Mouse (Mus musculus): ENCODE data around the gene Npnt. TPM values are rescaled to one million over a fixed set of nuclear protein-coding genes. Genes with fewer than 3 reads are reported as not detected.

Gene Npnt
- 10 to 100 TPM; 84.2 to 87.6 TPM for total RNA-seq (2021)

DNA sequence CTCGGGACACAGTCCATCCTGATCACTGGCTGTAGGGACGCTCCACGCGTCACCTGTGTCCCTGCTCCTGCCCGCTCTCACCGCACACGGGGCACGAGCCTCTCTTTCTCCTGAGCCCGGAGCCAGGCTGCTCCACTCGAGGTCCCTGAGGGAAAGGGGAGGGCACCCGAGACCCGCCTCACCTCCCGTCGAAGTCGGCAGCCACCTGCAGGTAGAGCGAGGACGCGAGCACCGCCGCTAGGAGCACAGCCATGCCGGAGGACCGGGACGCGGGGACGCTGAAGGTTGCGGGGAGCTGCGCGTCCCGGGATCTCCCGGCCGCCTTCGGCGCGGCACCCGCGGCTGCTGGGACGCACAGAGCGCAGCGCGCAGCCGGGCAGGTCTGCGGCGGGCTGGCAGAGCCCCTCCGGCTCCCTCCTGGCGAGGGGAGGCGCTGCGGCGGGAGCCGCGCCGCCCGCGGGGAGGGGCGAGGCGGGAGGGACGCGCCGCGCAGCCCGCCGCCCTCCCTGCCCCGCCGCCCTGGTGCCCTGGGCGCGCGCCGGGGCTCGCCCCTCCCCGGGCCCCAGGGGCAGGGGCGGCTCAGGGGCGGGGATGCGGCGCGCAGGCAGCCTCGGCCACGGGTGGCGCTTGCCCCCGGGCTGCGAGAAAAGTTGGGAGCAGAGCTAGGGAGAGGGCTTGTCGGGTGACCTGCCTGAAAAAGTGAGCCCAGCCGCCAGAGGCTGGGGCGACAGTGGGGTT, at the start of gene Npnt:
Gene Npnt, minus strand, starts transcription at position 501 of the 738 bp plus-strand sequence.
- peak in 1 of 2 experiments; percentile 43 for DNase-seq (ENCODE audit: extremely low spot score in 1 of 2, low spot score in 2 of 2)
- intact Hi-C loops (cut with DNase I) = no loop called here

GRCm38 (mm10) chr3:132996299-132996698, 46.2 kb upstream of the Npnt start:
- DNase-seq (ENCODE audit: extremely low spot score in 1 of 2, low spot score in 2 of 2) = no peak
- intact Hi-C loops (cut with DNase I) = no loop called here

DNA sequence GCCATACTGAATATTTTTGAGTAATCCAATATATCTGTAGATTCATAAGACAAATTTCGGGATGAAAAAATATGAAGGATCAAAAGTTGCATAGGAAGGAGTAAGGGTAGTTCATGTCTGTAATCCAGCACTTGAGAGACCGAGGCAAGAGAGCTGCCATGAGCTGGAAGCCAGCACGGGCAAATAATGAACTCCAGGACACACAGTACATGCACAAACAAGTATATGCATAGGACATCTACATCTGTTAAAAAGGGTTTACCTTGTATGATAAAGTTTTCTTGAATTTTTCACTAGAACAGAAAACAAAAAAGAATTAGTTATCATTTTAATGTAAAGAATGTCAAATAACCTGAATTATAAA, 45.8 kb upstream of the Npnt start:
- intact Hi-C loops (cut with DNase I) = no loop called here
- no peak for DNase-seq (ENCODE audit: extremely low spot score in 1 of 2, low spot score in 2 of 2)

DNA sequence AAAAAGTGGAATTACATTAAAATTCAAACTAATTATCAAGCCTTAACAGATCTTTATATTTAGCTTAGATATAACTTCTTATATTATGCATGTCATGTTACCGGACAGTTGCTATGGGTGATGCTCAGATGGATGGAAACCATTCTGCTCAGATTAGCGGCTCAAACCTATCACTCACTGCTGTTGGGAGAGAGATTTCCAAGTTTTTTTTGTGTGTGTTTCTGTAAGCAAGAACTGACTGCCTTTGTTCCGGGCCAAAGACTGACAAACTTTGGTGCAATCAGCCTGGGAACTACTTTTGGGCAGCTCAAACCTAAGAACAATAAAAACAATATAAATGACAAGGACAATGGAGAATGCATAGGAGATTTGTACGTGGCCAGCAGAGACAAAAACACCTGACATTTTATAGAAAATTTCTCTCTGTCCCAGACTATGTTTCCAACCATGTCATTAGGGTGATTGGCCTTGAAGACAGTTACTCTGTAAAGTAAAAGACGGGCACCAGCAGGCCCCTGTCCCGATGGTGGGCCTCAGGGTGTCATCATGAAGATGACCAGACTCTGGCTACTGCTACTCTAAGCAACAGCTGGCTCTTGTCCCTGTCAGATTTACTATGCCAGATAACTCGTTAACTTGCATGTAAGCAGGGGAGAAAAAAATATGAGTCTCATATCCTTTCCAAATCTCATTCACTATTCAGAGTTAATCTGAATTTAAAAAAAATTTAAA, 45.2 kb upstream of the Npnt start:
- no peak for DNase-seq (ENCODE audit: extremely low spot score in 1 of 2, low spot score in 2 of 2)
- intact Hi-C loops (cut with DNase I) = no loop called here

- DNase-seq (ENCODE audit: extremely low spot score in 1 of 2, low spot score in 2 of 2) = no peak
Observed at GRCm38 (mm10) chr3:132986188-132986587, 36.1 kb upstream of the Npnt start.

GRCm38 (mm10) chr3:132983845-132984485, 33.9 kb upstream of the Npnt start:
- intact Hi-C loops (cut with DNase I) = no loop called here

More at GRCm38 (mm10) chr3:132986188-132986587, 36.1 kb upstream of the Npnt start:
- intact Hi-C loops (cut with DNase I) = no loop called here

GRCm38 (mm10) chr3:132981968-132982367, 31.9 kb upstream of the Npnt start:
- DNase-seq (ENCODE audit: extremely low spot score in 1 of 2, low spot score in 2 of 2) = no peak
- intact Hi-C loops (cut with DNase I) = no loop called here

More at GRCm38 (mm10) chr3:132983845-132984485, 33.9 kb upstream of the Npnt start:
- DNase-seq (ENCODE audit: extremely low spot score in 1 of 2, low spot score in 2 of 2) = peak in 1 of 2 experiments; percentile 32

DNA sequence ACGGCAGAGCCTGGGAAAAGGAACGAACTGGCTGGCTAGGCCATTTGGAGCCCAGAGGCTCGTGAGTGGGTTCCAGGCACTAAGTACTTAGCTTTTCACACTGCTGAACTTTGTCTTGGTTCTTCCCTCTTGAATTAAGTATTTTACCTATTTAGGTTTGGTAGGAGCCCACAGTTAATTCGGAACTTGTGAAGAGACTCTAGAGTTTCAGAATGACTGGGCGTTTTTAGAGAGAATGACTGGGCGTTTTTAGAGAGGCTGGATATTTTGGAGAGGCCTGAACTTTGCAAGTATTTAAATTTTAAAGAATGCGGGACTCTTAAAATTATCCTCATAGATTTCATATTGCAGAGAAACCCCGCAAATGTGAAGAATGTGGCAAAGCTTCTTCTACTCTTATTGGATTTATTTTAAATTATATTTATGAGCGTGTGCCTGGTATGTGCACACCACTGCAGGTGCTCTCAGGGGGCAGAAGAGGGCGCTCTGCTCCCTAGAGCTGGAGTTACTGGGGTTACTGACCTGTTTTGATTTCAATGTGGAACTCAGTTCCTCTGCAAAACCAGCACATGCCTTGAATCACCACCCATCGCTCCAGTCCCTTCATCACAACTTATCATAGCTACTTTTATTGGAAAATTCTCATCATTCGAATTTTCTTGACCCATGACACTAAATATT, 29.8 kb upstream of the Npnt start:
- intact Hi-C loops (cut with DNase I) = no loop called here
- DNase-seq (ENCODE audit: extremely low spot score in 1 of 2, low spot score in 2 of 2) = no peak

- intact Hi-C loops (cut with DNase I) = no loop called here
- DNase-seq (ENCODE audit: extremely low spot score in 1 of 2, low spot score in 2 of 2) = no peak
Observed at GRCm38 (mm10) chr3:132966255-132966654, 16.2 kb upstream of the Npnt start.

GRCm38 (mm10) chr3:132964715-132965507, 14.8 kb upstream of the Npnt start:
- intact Hi-C loops (cut with DNase I) = no loop called here
- no peak for DNase-seq (ENCODE audit: extremely low spot score in 1 of 2, low spot score in 2 of 2)

DNA sequence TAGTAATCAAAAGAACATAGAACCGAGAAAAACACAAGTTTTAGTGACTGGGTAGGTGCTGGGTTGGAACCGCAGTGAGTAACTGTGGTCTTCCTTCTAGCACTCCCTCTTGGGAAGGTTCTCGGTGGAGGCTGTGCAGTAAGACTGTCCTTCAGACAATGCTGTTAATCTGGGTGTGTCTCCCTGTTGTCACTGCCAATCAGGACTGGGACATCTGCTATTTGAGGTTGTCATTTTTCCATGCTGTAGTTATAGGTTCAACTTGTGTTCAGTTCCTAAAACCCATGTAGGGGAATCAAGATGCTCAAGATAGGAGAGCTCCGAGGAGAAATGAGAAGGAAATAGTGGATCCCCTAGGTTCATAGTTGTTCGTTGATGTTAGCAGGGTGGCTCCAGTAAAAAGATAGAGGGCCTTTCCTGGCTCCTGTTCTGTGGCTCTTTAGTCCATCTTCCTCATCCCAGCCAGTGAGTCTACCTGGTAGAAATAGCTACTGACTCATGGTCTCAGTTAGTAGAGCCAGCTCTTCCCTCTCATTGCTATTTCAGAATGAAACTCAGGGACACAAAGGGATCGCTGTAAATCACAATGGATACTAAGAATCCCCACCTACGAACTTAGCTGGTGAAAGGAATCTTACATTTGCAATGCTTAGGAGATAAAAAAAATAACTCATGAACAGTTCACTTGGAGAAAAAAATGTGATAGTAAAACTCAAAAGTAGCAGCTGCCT, 12.7 kb upstream of the Npnt start:
- intact Hi-C loops (cut with DNase I) = no loop called here
- no peak for DNase-seq (ENCODE audit: extremely low spot score in 1 of 2, low spot score in 2 of 2)

GRCm38 (mm10) chr3:132950529-132950880, 414 bp upstream of the Npnt start:
- no peak for DNase-seq (ENCODE audit: extremely low spot score in 1 of 2, low spot score in 2 of 2)

GRCm38 (mm10) chr3:132949380-132949790, 706 bp downstream of the Npnt start:
- intact Hi-C loops (cut with DNase I) = no loop called here
- peak in 1 of 2 experiments; percentile 42 for DNase-seq (ENCODE audit: extremely low spot score in 1 of 2, low spot score in 2 of 2)

More at GRCm38 (mm10) chr3:132950529-132950880, 414 bp upstream of the Npnt start:
- intact Hi-C loops (cut with DNase I) = no loop called here

DNA sequence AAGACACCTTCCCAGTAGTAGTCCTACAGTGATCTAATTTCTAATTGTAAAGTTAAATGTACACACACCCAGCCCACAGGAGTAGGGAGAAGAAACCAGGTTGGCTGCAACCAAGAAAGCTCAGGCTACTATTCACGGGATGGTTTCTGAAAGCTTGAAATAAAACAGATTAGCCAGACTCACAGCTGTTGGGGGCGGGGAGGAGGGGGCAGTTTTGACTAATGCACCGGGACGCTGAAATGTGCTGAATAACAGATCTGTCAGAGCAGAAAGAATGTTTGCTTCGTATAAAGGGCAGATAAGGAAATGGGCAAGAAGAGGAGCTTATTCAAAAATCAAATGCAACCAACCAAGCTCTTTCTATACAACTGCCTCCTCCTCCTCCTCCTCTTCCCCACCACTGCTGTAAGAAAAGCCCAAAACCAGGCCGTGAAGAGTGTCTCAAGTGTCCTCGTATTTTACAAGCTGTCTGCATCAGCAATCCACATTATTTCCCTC, 1.7 kb downstream of the Npnt start:
- intact Hi-C loops (cut with DNase I) = no loop called here
- DNase-seq (ENCODE audit: extremely low spot score in 1 of 2, low spot score in 2 of 2) = no peak

GRCm38 (mm10) chr3:132946086-132946485, 4.0 kb downstream of the Npnt start:
- no peak for DNase-seq (ENCODE audit: extremely low spot score in 1 of 2, low spot score in 2 of 2)
- intact Hi-C loops (cut with DNase I) = no loop called here

- intact Hi-C loops (cut with DNase I) = no loop called here
- DNase-seq (ENCODE audit: extremely low spot score in 1 of 2, low spot score in 2 of 2) = no peak
Observed at GRCm38 (mm10) chr3:132945669-132946068, 4.4 kb downstream of the Npnt start.

GRCm38 (mm10) chr3:132944609-132945008, 5.5 kb downstream of the Npnt start:
- intact Hi-C loops (cut with DNase I) = no loop called here
- no peak for DNase-seq (ENCODE audit: extremely low spot score in 1 of 2, low spot score in 2 of 2)

GRCm38 (mm10) chr3:132944193-132944592, 5.9 kb downstream of the Npnt start:
- intact Hi-C loops (cut with DNase I) = no loop called here
- no peak for DNase-seq (ENCODE audit: extremely low spot score in 1 of 2, low spot score in 2 of 2)
